Mouse (Mus musculus) embryonic fibroblast, embryonic 13.5 days (primary cell): ENCODE data around the gene Tox2.

Experiments used
- CTCF ChIP-seq: IDR thresholded peaks from 2 replicates; pipeline ENCODE4 v1.5.1; 2011; ENCODE audit warnings: mild to moderate bottlenecking, control low read depth, low read length, moderate library complexity, borderline replicate concordance; ENCODE audit not compliant: insufficient read depth
- POLR2A ChIP-seq: IDR thresholded peaks from 2 replicates; pipeline ENCODE4 v1.6.1; 2011; ENCODE audit warnings: low read depth, mild to moderate bottlenecking, control low read depth, low read length, moderate library complexity

GRCm38 (mm10) chr2:163288881-163289379, 86.0 kb downstream of the Tox2 start:
- TF ChIP-seq POLR2A (no peak), CTCF (no peak)
